Mouse (Mus musculus): ENCODE data around the gene Cmah. TPM values are rescaled to one million over a fixed set of nuclear protein-coding genes. Genes with fewer than 3 reads are reported as not detected.

The Cmah gene
- total and polyA plus RNA-seq, 3 experiments, result 1.4 to 2.2 TPM; not detected in 1

GRCm38 (mm10) chr13:24501179-24501905, 174.1 kb downstream of the Cmah start (continued):
- TF ChIP-seq ETS1 (IDR thresholded peaks at IDR 0.05; ENCODE audit: low read depth, low read length) (peak; percentile 67), MYB (IDR thresholded peaks at IDR 0.05; ENCODE audit: low read depth, low read length) (peak; percentile 80), SMC3 (IDR thresholded peaks at IDR 0.05; ENCODE audit: low read depth, low read length) (no peak), BHLHE40 (IDR thresholded peaks at IDR 0.05; ENCODE audit: borderline replicate concordance, low read depth, low read length) (no peak), EP300 (IDR thresholded peaks at IDR 0.05; ENCODE audit: low read depth in 1 of 2, low read length in 2 of 2) (peak; percentile 61 to 85), RCOR1 (IDR thresholded peaks at IDR 0.05; ENCODE audit: low read depth, low read length) (no peak), TBP (IDR thresholded peaks at IDR 0.05; ENCODE audit: low read depth, low read length) (peak; percentile 74), TAL1 (IDR thresholded peaks at IDR 0.05; ENCODE audit: low read length) (no peak), GABPA (IDR thresholded peaks at IDR 0.05; ENCODE audit: low read depth, low read length) (no peak), CHD1 (IDR thresholded peaks at IDR 0.05; ENCODE audit: low read depth, low read length) (no peak), JUND (IDR thresholded peaks at IDR 0.05; ENCODE audit: low read depth, low read length) (no peak), MEF2A (IDR thresholded peaks at IDR 0.05; ENCODE audit: extremely low read depth, insufficient replicate concordance, low read depth, low read length, poor library complexity, severe bottlenecking) (no peak), ZKSCAN1 (IDR thresholded peaks at IDR 0.05; ENCODE audit: low read depth, low read length) (no peak), KAT2A (conservative IDR thresholded peaks at IDR 0.05; ENCODE audit: low read depth, low read length) (no peak)

GRCm38 (mm10) chr13:24501919-24502318, 174.7 kb downstream of the Cmah start:
- TF ChIP-seq CHD1 (IDR thresholded peaks at IDR 0.05; ENCODE audit: low read depth, low read length) (peak; percentile 52; the same call in 1 of the 2 replicates), ELF1 (IDR thresholded peaks at IDR 0.05; ENCODE audit: low read depth, low read length) (no peak)
- no peaks in the 10 kb centered on the region for H3K9me3 ChIP-seq (replicated peaks; ENCODE audit: insufficient read depth, low read length)
- H3K4me3 ChIP-seq (ENCODE audit: control insufficient read depth in 1 of 2, insufficient read depth in 1 of 2, low read depth in 2 of 2, low read length in 2 of 2), result peak overlapping the region; percentile 87 to 94
- H3K9ac ChIP-seq (ENCODE audit: control insufficient read depth, low read depth, low read length, poor library complexity, severe bottlenecking), result peak overlapping the region; percentile 90
- peak overlapping the region; percentile 92 for H3K27ac ChIP-seq (ENCODE audit: control insufficient read depth, low read depth, low read length)
- DNase-seq (ENCODE audit: low read depth, low spot score), result no peak
- no peaks in the 10 kb centered on the region for H3K27me3 ChIP-seq (ENCODE audit: control insufficient read depth in 1 of 2, insufficient read depth in 2 of 2, low read length in 2 of 2)
- peaks cover 9 to 45% of the 10 kb centered on the region in 2 experiments for H3K4me1 ChIP-seq (ENCODE audit: control insufficient read depth in 1 of 2, insufficient read depth in 2 of 2, low read length in 2 of 2)
- peaks cover 39% of the 10 kb centered on the region for H3K79me2 ChIP-seq (ENCODE audit: control insufficient read depth, insufficient read depth, low read length, poor library complexity)
- H3K36me3 ChIP-seq (ENCODE audit: control insufficient read depth in 1 of 2, insufficient read depth in 2 of 2, low read length in 2 of 2), result peaks cover 1 to 46% of the 10 kb centered on the region in 2 experiments; a peak in 2 of 4 replicates

- TF ChIP-seq USF1 (IDR thresholded peaks at IDR 0.05; ENCODE audit: low read depth, low read length), result no peak
- no peak for TF ChIP-seq TCF12 (IDR thresholded peaks at IDR 0.05; ENCODE audit: low read depth, low read length)
- Histone ChIP-seq H3K4me3 (ENCODE audit: control insufficient read depth in 1 of 2, insufficient read depth in 1 of 2, low read depth in 2 of 2, low read length in 2 of 2) (no peak overlapping the region), H3K27ac (ENCODE audit: control insufficient read depth, low read depth, low read length) (no peak overlapping the region), H3K27me3 (ENCODE audit: control insufficient read depth in 1 of 2, insufficient read depth in 2 of 2, low read length in 2 of 2) (no peaks in the 10 kb centered on the region), H3K9ac (ENCODE audit: control insufficient read depth, low read depth, low read length, poor library complexity, severe bottlenecking) (no peak overlapping the region), H3K79me2 (ENCODE audit: control insufficient read depth, insufficient read depth, low read length, poor library complexity) (peaks cover 49% of the 10 kb centered on the region), H3K36me3 (ENCODE audit: control insufficient read depth in 1 of 2, insufficient read depth in 2 of 2, low read length in 2 of 2) (peaks cover 1 to 19% of the 10 kb centered on the region in 2 experiments; a peak in 3 of 4 replicates), H3K9me3 (replicated peaks; ENCODE audit: insufficient read depth, low read length) (no peaks in the 10 kb centered on the region), H3K4me1 (ENCODE audit: control insufficient read depth in 1 of 2, insufficient read depth in 2 of 2, low read length in 2 of 2) (peaks cover 0 to 8% of the 10 kb centered on the region in 2 experiments; a peak in 2 of 4 replicates)
- DNase-seq (ENCODE audit: low read depth, low spot score), result no peak
These were observed 178.6 kb downstream of the Cmah start for GRCm38 (mm10) chr13:24505812-24506211.
